Mouse (Mus musculus) cerebellum, adult 18-20 months (tissue): ENCODE results near the gene Gjd3.

Experiments
- DNase-seq, 2 experiments: peaks; one replicate each; pipeline ENCODE4 v3.0.0; 2021

Gjd3 gene

GRCm38 (mm10) chr11:98979356-98979755, 3.5 kb downstream of the Gjd3 start:
- DNase-seq, result no peak

GRCm38 (mm10) chr11:98978526-98979148, 4.2 kb downstream of the Gjd3 start:
- DNase-seq, result no peak

- DNase-seq, result peak; percentile 83 to 87
Observed at GRCm38 (mm10) chr11:98974871-98975719, 7.7 kb downstream of the Gjd3 start.

GRCm38 (mm10) chr11:98974213-98974612, 8.6 kb downstream of the Gjd3 start:
- DNase-seq, result peak in 1 of 2 experiments; percentile 17

GRCm38 (mm10) chr11:98973584-98973983, 9.2 kb downstream of the Gjd3 start:
- DNase-seq, result peak; percentile 19 to 38

- peak; percentile 12 to 19 for DNase-seq
Observed at GRCm38 (mm10) chr11:98972801-98973360, 9.9 kb downstream of the Gjd3 start.

- peak; percentile 89 to 94 for DNase-seq
Observed at GRCm38 (mm10) chr11:98972215-98972614, 10.6 kb downstream of the Gjd3 start.

GRCm38 (mm10) chr11:98971316-98972031, 11.3 kb downstream of the Gjd3 start:
- DNase-seq, result peak; percentile 69 to 75

GRCm38 (mm10) chr11:98970191-98970925, 12.5 kb downstream of the Gjd3 start:
- DNase-seq, result peak; percentile 12 to 35

GRCm38 (mm10) chr11:98969496-98969927, 13.3 kb downstream of the Gjd3 start:
- DNase-seq, result peak in 1 of 2 experiments; percentile 20

- peak in 1 of 2 experiments; percentile 4 for DNase-seq
Observed at GRCm38 (mm10) chr11:98968716-98969495, 13.9 kb downstream of the Gjd3 start.

- peak; percentile 7 to 20 for DNase-seq
Observed at GRCm38 (mm10) chr11:98968079-98968478, 14.7 kb downstream of the Gjd3 start.

GRCm38 (mm10) chr11:98966499-98967141, 16.2 kb downstream of the Gjd3 start:
- DNase-seq, result peak; percentile 80 to 81

- no peak for DNase-seq
Observed at GRCm38 (mm10) chr11:98965416-98966077, 17.3 kb downstream of the Gjd3 start.

GRCm38 (mm10) chr11:98964616-98965415, 18.0 kb downstream of the Gjd3 start:
- peak; percentile 58 to 67 for DNase-seq

GRCm38 (mm10) chr11:98964201-98964615, 18.6 kb downstream of the Gjd3 start:
- DNase-seq, result no peak

- DNase-seq, result peak; percentile 23 to 45
Observed at GRCm38 (mm10) chr11:98963191-98964021, 19.4 kb downstream of the Gjd3 start.

- DNase-seq, result peak in 1 of 2 experiments; percentile 10
Observed at GRCm38 (mm10) chr11:98962421-98963095, 20.3 kb downstream of the Gjd3 start.
